Mouse (Mus musculus): ENCODE results near the gene Ndufs1. TPM values are rescaled to one million over a fixed set of nuclear protein-coding genes. Genes with fewer than 3 reads are reported as not detected.
"Not testable (repeated sequence)": the region's sequence is repeated elsewhere in the genome, so short reads cannot be mapped to it uniquely, and the experiment has no call there.

Gene Ndufs1
- polyA plus RNA-seq, 1 experiment from 2014 or later, result 124 TPM

DNA sequence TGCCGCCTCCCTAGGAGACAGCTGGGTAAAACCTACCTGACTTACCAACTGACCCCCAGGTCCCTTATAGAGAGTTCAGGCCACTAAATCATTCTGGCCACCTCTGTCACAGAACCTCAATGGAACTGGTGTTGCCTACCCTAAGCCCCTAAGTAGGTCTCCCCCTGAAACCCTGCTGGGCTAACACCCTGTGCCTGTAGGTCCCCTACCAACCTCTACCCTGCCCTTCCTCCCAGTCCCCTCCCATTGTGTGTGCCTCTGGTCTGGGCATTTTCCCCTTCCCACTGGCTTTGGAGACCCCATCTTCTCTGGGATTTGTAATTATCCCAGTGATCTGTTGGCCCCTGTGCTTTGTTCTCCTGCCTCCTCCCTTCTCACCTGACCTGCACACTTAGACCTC, 26.8 kb upstream of the Ndufs1 start:
- peaks cover 10% of the 10 kb centered on the region; the same call in 1 of the 2 replicates for H3K9me3 ChIP-seq
- DNase-seq (ENCODE audit: low spot score), result no peak
- WGBS, result 82% methylated on average over 1 of the region's 1 CpGs
- no peaks in the 10 kb centered on the region for H3K36me3 ChIP-seq
- peak overlapping the region; percentile 86 for H3K27ac ChIP-seq
- H3K4me3 ChIP-seq, result no peak overlapping the region
- peaks cover 26% of the 10 kb centered on the region for H3K4me1 ChIP-seq (replicated peaks)
- no peaks in the 10 kb centered on the region for H3K27me3 ChIP-seq (ENCODE audit: insufficient read depth, poor library complexity, severe bottlenecking)

DNA sequence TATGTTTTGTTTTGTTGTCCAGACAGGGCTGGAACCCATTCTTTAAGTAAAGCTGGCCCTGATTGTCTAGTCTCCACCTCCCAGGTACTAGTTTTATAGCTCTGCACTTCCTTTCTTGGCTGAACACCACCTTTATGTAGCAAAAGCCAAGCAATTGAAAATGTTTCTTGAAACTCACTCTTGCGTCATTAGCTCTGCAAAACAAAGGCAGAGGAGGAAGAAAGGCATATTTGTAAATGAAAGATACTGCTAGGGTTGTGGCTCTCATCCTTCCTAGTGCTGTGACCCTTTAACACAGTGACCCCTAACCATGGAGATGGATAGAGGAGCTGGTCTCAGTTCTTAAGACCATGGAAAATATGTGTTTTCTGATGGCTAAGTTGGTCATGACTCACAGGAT, 25.0 kb upstream of the Ndufs1 start:
- DNase-seq (ENCODE audit: low spot score), result no peak
- H3K4me3 ChIP-seq, result no peak overlapping the region
- 66% methylated on average over 1 of the region's 1 CpGs for WGBS

DNA sequence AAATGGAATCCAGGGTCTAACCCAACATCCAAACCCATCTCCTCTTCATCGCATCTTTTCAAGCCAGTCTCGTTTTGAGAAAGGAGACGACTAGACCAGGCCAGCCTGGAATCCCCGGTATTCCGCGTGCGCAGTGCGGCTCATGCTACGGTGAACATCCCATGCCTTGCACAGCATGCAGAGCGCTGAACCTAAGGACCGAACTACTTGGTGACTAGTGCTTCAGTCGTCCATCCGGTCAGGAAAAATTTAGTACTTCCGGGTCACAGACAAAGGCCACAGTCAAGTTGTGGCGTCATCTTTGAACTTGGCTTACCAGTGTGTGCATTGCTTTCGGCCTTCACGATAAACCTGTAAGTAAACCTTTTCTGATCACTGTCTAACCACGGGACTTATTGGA, 23.7 kb upstream of the Ndufs1 start:
- Histone ChIP-seq H3K27me3 (ENCODE audit: insufficient read depth, poor library complexity, severe bottlenecking) (no peaks in the 10 kb centered on the region), H3K9me3 (peaks cover 10% of the 10 kb centered on the region; the same call in 1 of the 2 replicates)
- 92% methylated on average over 18 of the region's 18 CpGs for WGBS

More for the DNA sequence above, 25.0 kb upstream of the Ndufs1 start:
- Histone ChIP-seq H3K36me3 (no peaks in the 10 kb centered on the region), H3K4me1 (replicated peaks) (peaks cover 26% of the 10 kb centered on the region), H3K27ac (no peak overlapping the region), H3K9me3 (peaks cover 10% of the 10 kb centered on the region; the same call in 1 of the 2 replicates), H3K27me3 (ENCODE audit: insufficient read depth, poor library complexity, severe bottlenecking) (no peaks in the 10 kb centered on the region)

DNA sequence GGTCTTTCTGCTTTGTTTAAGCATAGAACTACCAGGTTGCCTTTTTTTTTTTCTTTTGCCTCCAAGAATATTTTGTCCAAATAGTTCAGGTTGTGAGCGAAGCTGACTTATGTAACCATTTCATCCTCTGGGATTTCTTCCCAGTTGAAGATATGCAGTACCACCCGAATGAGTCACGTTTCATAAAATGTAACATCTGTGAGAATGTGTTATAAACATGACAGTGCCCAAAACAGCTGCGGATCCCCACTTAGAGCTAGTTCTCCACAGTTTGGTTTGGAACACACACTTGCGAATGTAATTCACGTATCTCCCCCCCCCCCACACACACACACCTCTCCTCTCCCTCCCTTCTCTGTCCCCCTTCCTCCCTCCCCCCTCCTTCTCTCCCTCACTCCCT, 22.8 kb upstream of the Ndufs1 start:
- H3K4me1 ChIP-seq (replicated peaks), result peaks cover 15% of the 10 kb centered on the region
- peaks cover 10% of the 10 kb centered on the region; the same call in 1 of the 2 replicates for H3K9me3 ChIP-seq
- H3K36me3 ChIP-seq, result no peaks in the 10 kb centered on the region
- 90% methylated on average over 6 of the region's 6 CpGs for WGBS
- H3K27ac ChIP-seq, result no peak overlapping the region
- H3K27me3 ChIP-seq (ENCODE audit: insufficient read depth, poor library complexity, severe bottlenecking), result no peaks in the 10 kb centered on the region
- no peak overlapping the region for H3K4me3 ChIP-seq
- no peak for DNase-seq (ENCODE audit: low spot score)

More for the DNA sequence above, 23.7 kb upstream of the Ndufs1 start:
- H3K27ac ChIP-seq, result no peak overlapping the region
- H3K4me3 ChIP-seq, result no peak overlapping the region
- H3K36me3 ChIP-seq, result no peaks in the 10 kb centered on the region
- H3K4me1 ChIP-seq (replicated peaks), result peaks cover 24% of the 10 kb centered on the region
- no peak for DNase-seq (ENCODE audit: low spot score)

DNA sequence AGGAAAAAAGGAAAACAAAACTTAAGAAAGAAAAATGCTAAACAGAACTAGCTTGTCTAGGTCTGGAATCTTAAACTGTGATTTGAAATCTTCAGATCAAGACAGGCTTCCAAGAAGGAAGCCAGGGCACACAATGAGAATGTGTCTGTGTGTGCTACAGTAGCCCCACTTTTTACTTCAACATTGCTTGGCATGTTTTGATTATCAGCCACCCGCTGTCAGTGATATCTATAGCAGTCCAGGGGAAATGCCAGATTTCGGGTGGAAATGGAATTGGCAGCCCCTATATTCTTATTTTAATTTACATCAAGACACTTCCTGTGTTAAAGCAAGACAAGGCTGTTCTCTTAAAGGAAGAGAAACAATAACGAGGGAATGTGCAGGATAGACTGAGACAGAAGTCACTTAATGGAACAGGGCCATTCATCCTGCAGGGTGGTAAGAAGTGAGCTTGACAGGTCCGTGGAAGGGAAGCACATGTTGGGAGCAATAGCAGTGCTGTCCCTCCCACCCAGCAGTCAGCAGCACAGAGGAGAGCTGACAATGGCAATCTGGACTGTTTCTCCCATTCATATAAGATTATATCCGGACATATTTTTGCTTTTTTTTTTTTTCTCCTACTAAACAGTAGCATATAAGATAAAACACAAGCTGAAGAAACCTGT, 19.3 kb upstream of the Ndufs1 start:
- no peak overlapping the region for H3K27ac ChIP-seq
- H3K27me3 ChIP-seq (ENCODE audit: insufficient read depth, poor library complexity, severe bottlenecking), result no peaks in the 10 kb centered on the region
- H3K4me1 ChIP-seq (replicated peaks), result no peaks in the 10 kb centered on the region
- peaks cover 10% of the 10 kb centered on the region; the same call in 1 of the 2 replicates for H3K9me3 ChIP-seq
- no peaks in the 10 kb centered on the region for H3K36me3 ChIP-seq
- no peak overlapping the region for H3K4me3 ChIP-seq
- DNase-seq (ENCODE audit: low spot score), result no peak
- WGBS, result 72% methylated on average over 5 of the region's 5 CpGs

DNA sequence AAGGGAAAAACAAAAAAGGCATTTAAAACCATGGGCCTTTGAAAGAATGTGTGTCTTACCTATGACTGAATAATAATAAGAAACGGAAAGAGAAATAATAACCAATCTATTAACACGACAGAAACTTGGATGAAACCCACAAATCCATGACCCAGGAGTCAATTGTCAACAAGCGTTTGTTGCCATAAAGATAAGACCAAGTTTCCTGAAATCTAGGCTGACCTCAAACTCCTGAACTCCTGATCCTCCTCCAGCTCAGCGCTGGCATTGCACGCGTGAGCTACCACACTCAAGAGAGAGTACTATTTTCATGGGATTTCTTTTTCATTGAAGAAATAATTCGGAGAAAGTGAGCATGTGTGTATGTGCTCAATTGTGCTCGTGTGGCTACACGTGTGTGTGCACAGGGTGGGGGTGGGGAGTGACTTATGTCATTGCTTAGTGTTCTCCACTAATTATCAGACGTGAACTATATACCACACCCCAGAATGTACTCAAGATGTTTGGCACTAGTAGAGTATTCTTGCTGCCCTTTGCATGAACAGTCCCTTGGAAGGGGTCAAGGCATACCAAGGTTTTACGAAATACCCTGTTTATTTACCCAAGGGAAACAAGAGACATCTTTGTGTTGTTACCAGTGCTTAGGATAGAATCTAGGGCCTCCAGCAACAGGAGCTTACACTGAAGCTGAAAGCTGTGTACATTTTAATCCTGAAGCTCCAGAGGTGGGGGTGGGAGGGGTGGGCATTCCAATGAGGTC, 15.9 kb upstream of the Ndufs1 start:
- DNase-seq (ENCODE audit: low spot score), result no peak
- H3K9me3 ChIP-seq, result no peaks in the 10 kb centered on the region
- no peak overlapping the region for H3K4me3 ChIP-seq
- no peaks in the 10 kb centered on the region for H3K4me1 ChIP-seq (replicated peaks)
- H3K36me3 ChIP-seq, result no peaks in the 10 kb centered on the region
- no peaks in the 10 kb centered on the region for H3K27me3 ChIP-seq (ENCODE audit: insufficient read depth, poor library complexity, severe bottlenecking)
- 87% methylated on average over 11 of the region's 11 CpGs for WGBS
- no peak overlapping the region for H3K27ac ChIP-seq

DNA sequence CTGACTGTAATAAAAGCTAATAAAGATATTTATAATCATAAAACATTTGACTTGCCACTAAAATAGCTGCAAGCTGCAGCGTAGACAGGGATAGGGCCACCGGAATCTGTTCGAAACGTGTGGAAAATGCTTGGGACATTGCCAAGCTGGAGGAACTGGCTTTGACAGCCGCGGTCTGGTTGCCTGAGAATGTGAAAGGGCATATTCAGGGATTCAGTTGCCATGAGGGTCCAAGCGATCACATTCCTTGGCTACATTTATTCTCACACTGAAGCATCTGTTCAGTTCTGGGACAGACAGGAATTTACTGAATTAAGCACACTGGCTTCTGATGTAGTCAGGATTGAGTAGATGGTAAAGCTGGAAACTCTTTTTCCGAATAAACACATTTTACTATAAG, 14.2 kb upstream of the Ndufs1 start:
- DNase-seq (ENCODE audit: low spot score), result no peak
- Histone ChIP-seq H3K27ac (no peak overlapping the region), H3K27me3 (ENCODE audit: insufficient read depth, poor library complexity, severe bottlenecking) (no peaks in the 10 kb centered on the region), H3K9me3 (no peaks in the 10 kb centered on the region), H3K36me3 (no peaks in the 10 kb centered on the region), H3K4me1 (replicated peaks) (no peaks in the 10 kb centered on the region), H3K4me3 (no peak overlapping the region)
- 89% methylated on average over 8 of the region's 8 CpGs for WGBS

DNA sequence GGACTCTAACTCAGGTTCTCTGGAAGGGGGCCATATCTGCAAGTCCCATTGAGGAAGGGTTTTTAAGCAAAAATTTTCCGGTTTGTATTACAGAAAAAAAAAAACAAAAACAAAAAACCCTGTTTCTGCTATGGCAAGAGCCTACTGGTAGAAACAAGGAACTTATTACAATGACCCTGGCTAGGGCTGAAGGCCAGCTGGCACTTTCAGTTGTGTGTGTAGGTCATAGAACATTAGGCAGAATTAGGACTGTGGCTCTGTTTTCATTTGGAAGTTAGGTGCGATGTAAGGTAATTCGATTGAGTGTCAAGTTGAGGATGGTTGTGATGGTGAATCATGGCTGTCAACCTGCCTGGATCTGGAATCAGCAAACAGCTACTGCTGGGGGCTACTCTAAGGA, 11.9 kb upstream of the Ndufs1 start:
- no peak overlapping the region for H3K4me3 ChIP-seq
- H3K36me3 ChIP-seq, result 0 out of 2 replicates have a peak, but pooled peaks cover under 1% of the 10 kb centered on the region
- no peak for DNase-seq (ENCODE audit: low spot score)
- no peaks in the 10 kb centered on the region for H3K27me3 ChIP-seq (ENCODE audit: insufficient read depth, poor library complexity, severe bottlenecking)
- H3K27ac ChIP-seq, result no peak overlapping the region
- no peaks in the 10 kb centered on the region for H3K9me3 ChIP-seq
- WGBS, result 88% methylated on average over 3 of the region's 3 CpGs
- H3K4me1 ChIP-seq (replicated peaks), result no peaks in the 10 kb centered on the region

DNA sequence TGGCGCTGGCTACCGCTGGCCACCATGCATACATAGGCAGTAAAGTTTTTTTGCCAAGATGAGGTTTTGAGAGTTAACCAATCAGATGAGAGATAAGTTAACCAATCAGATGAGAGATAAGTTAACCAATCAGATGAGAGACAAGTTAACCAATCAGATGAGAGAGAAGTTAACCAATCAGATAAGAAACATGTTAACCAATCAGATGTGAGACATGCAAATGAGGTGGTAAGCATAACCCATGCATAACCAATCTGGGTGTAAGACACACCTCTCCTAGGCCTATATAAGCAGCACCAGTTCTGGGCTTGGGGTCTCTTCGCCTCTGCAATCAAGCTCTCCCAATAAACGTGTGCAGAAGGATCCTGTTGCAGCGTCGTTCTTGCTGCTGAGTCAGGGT, 8.8 kb upstream of the Ndufs1 start:
- not testable (repeated sequence) for H3K4me3 ChIP-seq; DNase-seq (ENCODE audit: low spot score); H3K4me1 ChIP-seq (replicated peaks); H3K27ac ChIP-seq; H3K27me3 ChIP-seq (ENCODE audit: insufficient read depth, poor library complexity, severe bottlenecking); H3K9me3 ChIP-seq
- peaks cover 11% of the 10 kb centered on the region; the same call in 1 of the 2 replicates for H3K36me3 ChIP-seq
- WGBS, result 95% methylated on average over 6 of the region's 6 CpGs

DNA sequence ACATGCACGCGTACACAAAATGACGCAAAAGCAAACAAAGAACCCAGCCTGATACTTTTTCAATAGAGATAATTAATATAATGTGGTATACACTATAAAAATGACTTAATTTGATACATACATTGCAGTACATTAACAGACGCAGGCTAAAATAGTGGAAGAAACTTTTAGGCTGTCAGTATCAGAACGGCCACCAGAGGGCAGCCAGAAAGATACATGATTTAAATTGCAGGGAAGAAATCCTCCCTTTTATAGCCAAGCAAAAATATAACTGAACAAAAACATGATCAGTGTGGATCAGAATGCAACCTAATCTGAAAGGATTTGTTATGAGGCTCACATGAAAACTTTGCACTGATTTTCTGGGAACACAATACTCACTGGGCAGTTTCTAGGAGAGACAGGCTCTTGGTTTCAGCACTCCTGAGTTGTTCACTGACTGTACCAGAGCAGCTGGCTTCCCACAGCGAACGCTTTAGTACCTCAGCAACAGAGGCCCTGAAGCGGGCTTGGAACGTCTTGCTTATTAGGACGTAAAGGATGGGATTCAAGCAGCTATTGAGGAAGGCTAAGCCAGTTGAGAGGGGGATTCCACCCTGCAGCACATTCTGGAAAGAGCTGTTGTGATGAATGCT, 6.1 kb upstream of the Ndufs1 start:
- Histone ChIP-seq H3K36me3 (peaks cover 37% of the 10 kb centered on the region), H3K4me1 (replicated peaks) (peaks cover 8% of the 10 kb centered on the region), H3K9me3 (no peaks in the 10 kb centered on the region), H3K27ac (no peak overlapping the region), H3K4me3 (no peak overlapping the region), H3K27me3 (ENCODE audit: insufficient read depth, poor library complexity, severe bottlenecking) (no peaks in the 10 kb centered on the region)
- 64% methylated on average over 10 of the region's 10 CpGs for WGBS
- DNase-seq (ENCODE audit: low spot score), result peak; percentile 38

DNA sequence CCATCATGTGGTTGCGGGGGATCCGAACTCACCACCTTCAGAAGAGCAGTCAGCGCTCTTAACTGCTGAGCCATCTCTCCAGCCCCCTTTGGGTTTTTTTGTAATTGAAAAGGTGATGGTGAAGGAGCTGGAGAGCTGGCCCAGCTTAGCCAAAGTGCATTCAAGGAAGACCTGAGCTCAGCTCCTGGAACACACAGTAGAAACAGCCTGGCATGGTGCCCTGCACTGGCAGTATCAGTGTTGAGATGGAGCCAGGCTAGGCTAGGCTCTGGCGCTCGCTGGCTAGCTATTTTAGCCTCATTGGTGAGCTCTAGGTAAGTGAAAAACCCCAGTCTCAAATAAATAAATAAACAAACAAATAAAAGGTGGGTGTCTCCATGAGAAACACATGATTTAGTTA, 5.6 kb upstream of the Ndufs1 start:
- H3K27ac ChIP-seq, result no peak overlapping the region
- no peaks in the 10 kb centered on the region for H3K27me3 ChIP-seq (ENCODE audit: insufficient read depth, poor library complexity, severe bottlenecking)
- WGBS, result 78% methylated on average over 5 of the region's 5 CpGs
- H3K4me1 ChIP-seq (replicated peaks), result peaks cover 11% of the 10 kb centered on the region
- H3K4me3 ChIP-seq, result no peak overlapping the region
- no peaks in the 10 kb centered on the region for H3K9me3 ChIP-seq
- no peak for DNase-seq (ENCODE audit: low spot score)
- peaks cover 38% of the 10 kb centered on the region for H3K36me3 ChIP-seq

DNA sequence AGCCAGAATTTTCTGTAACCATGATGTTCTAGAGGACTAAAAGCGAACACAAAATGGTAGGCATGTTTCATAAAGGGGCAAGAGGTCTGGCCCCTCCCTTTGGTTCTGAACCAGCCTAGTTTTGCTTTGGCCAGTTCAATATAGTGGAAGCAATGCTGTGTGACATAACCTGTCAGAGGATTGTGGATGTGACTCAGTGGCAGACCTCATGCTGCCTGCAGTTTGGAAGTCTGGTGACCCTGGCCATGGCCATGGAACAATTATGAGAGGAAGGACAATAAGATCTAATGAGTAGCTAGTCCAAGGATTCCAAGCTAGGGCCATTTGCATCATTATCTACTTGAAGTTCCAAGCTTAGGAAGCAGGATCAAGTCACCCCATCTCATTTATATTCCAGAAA, 4.8 kb upstream of the Ndufs1 start:
- peaks cover 11% of the 10 kb centered on the region for H3K4me1 ChIP-seq (replicated peaks)
- no peak for DNase-seq (ENCODE audit: low spot score)
- WGBS, result 94% methylated on average over 1 of the region's 1 CpGs
- no peaks in the 10 kb centered on the region for H3K9me3 ChIP-seq
- H3K4me3 ChIP-seq, result no peak overlapping the region
- peaks cover 38% of the 10 kb centered on the region for H3K36me3 ChIP-seq
- H3K27me3 ChIP-seq (ENCODE audit: insufficient read depth, poor library complexity, severe bottlenecking), result no peaks in the 10 kb centered on the region
- H3K27ac ChIP-seq, result 0 out of 2 replicates have a peak overlapping the region, but pooled peaks have one; percentile 12

DNA sequence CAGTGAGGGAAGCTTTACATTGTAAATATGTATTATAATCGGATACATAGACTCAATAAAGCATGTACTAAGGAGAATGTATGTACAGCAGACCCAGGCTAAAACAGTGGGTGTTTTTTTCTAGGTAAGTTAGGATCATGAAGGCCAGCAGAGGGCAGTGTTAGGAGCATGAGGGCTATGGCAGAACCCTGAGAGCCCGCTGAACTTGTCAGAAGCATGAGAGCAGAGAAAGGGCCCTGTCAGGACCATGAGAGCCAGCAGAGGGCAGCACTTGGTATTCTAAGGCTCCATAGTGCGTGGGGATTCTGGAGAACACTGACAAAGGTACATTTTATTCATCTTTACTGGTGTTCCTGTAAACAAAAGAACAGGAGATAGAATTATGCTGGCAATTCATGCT, 4.4 kb upstream of the Ndufs1 start:
- no peak overlapping the region for H3K4me3 ChIP-seq
- 6% methylated on average over 3 of the region's 3 CpGs for WGBS
- H3K27me3 ChIP-seq (ENCODE audit: insufficient read depth, poor library complexity, severe bottlenecking), result no peaks in the 10 kb centered on the region
- DNase-seq (ENCODE audit: low spot score), result peak; percentile 93
- peaks cover 11% of the 10 kb centered on the region for H3K4me1 ChIP-seq (replicated peaks)
- no peaks in the 10 kb centered on the region for H3K9me3 ChIP-seq
- H3K27ac ChIP-seq, result 0 out of 2 replicates have a peak overlapping the region, but pooled peaks have one; percentile 12
- peaks cover 38% of the 10 kb centered on the region for H3K36me3 ChIP-seq
